Mouse (Mus musculus): ENCODE measurements around the gene Actbl2. TPM values are rescaled to one million over a fixed set of nuclear protein-coding genes. Genes with fewer than 3 reads are reported as not detected.

Actbl2 gene
- polyA plus RNA-seq, 1 experiment from 2014 or later = not detected

DNA sequence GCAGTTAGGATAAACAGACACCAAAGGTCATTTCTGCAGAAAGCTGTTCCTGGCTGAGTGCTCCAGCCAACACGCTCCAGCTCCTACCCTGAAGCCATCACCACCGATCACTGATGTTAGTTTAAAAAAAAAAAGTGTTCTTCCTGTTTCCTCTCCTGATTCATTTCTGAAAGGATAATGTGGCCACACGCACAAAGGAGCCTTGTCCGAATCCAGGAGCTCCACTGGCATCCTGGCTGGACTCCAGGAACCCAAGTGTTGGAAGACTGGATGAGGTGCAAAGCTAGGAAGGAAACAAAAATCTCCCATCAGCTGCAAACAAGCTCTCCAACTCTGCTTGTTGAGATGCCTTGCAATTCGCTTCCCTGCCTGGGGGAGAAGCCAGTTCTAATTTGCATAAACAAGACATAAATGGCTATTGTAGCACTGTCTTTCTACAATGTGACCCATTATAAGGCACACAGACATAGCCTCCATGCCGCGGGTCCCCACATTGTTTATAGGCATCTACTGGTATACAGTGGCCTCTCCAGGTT lies 37.2 kb downstream of the Actbl2 start:
- H3K4me2 ChIP-seq (ENCODE audit: low read depth, low read length, severe bottlenecking) = no peak overlapping the region
- DNase-seq (ENCODE audit: low spot score) (no peak), ATAC-seq (replicated peaks; ENCODE audit: low FRiP score) (no peak)
- H3K4me1 ChIP-seq (replicated peaks; ENCODE audit: control insufficient read depth, insufficient read depth, low read length) = no peaks in the 10 kb centered on the region
- no peaks in the 10 kb centered on the region for H3K36me3 ChIP-seq (ENCODE audit: control insufficient read depth, insufficient read depth, low read length)
- H3K9ac ChIP-seq (ENCODE audit: low read length) = no peak overlapping the region
- no peaks in the 10 kb centered on the region for H3K9me3 ChIP-seq (ENCODE audit: control insufficient read depth, low read length)
- H3K4me3 ChIP-seq (ENCODE audit: low read depth, low read length) = no peak overlapping the region
- H3K27me3 ChIP-seq (ENCODE audit: control insufficient read depth, insufficient read depth, low read length) = no peaks in the 10 kb centered on the region
- 68% methylated on average over 7 of the region's 7 CpGs for WGBS
- H3K27ac ChIP-seq (ENCODE audit: low read depth, low read length) = no peak overlapping the region

DNA sequence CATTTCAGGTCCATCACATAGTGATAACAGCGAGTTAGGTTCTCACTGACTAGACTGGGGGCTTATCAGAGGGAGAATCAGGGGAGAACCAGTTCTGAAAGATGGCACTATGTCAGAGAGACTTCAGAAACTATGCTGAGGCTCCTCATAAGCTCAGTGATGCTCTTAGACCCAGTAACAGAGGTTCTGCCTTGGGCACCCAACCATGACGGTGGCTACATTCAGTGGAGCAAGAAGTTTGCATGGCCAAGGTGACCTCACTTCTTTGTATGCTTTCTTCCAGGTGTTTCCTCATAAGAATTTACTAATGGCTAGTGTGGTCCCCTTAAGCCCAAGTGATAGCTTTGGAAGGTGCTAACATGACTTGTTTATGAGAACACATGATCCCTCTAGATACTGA lies 38.7 kb downstream of the Actbl2 start:
- H3K36me3 ChIP-seq (ENCODE audit: control insufficient read depth, insufficient read depth, low read length) = no peaks in the 10 kb centered on the region
- DNase-seq (ENCODE audit: low spot score) (no peak), ATAC-seq (replicated peaks; ENCODE audit: low FRiP score) (no peak)
- H3K27me3 ChIP-seq (ENCODE audit: control insufficient read depth, insufficient read depth, low read length) = no peaks in the 10 kb centered on the region
- H3K9ac ChIP-seq (ENCODE audit: low read length) = no peak overlapping the region
- H3K4me1 ChIP-seq (replicated peaks; ENCODE audit: control insufficient read depth, insufficient read depth, low read length) = no peaks in the 10 kb centered on the region
- H3K4me3 ChIP-seq (ENCODE audit: low read depth, low read length) = no peak overlapping the region
- WGBS = 90% methylated on average over 2 of the region's 2 CpGs
- H3K4me2 ChIP-seq (ENCODE audit: low read depth, low read length, severe bottlenecking) = no peak overlapping the region
- no peaks in the 10 kb centered on the region for H3K9me3 ChIP-seq (ENCODE audit: control insufficient read depth, low read length)
- H3K27ac ChIP-seq (ENCODE audit: low read depth, low read length) = no peak overlapping the region

DNA sequence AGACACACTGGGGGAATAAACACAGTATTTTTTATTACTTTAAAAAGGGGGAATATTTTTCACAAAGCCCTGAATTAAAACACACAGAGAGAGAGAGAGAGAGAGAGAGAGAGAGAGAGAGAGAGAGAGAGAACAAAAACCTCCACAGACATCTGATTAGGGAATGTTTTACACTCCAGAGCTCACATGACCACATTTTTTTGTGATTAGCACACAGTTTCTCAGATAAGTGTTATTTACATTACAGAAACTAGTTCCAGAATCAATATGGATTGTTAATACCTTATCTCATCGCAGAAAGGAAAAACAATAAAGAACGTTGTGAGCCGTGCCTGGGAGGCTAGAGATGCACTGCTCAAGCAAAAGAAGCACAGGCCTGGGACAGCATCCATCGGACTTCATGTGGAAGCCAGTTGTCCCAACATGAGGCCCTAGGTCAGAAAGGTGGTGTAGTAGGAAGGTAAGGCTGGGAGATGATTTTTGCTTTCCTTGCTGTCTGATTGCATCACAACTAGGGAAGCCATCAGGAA lies 40.2 kb downstream of the Actbl2 start:
- WGBS = 83% methylated on average over 4 of the region's 4 CpGs
- no peaks in the 10 kb centered on the region for H3K9me3 ChIP-seq (ENCODE audit: control insufficient read depth, low read length)
- no peak for ATAC-seq (replicated peaks; ENCODE audit: low FRiP score)

DNA sequence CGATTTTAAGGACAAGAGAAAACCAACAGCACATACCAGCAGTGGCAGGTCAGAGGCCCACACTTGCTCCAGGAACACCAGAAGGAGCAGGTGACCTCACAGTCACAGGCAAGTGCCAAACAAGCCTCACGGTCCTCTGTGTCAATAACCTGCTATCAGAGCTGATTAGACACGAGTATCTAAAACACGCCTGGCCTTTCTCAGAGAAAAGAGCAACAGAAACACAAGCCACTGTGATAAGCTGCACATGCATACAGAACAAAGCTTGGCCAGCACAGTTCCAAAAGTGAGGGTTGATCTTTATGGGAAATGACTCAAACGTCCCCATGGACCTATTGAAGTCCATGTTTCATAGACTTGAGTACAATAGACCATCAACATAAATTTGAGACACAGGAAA lies 41.2 kb downstream of the Actbl2 start:
- Histone ChIP-seq H3K27ac (ENCODE audit: low read depth, low read length) (no peak overlapping the region), H3K36me3 (ENCODE audit: control insufficient read depth, insufficient read depth, low read length) (no peaks in the 10 kb centered on the region), H3K9me3 (ENCODE audit: control insufficient read depth, low read length) (no peaks in the 10 kb centered on the region), H3K27me3 (ENCODE audit: control insufficient read depth, insufficient read depth, low read length) (no peaks in the 10 kb centered on the region), H3K9ac (ENCODE audit: low read length) (no peak overlapping the region), H3K4me2 (ENCODE audit: low read depth, low read length, severe bottlenecking) (no peak overlapping the region), H3K4me1 (replicated peaks; ENCODE audit: control insufficient read depth, insufficient read depth, low read length) (no peaks in the 10 kb centered on the region), H3K4me3 (ENCODE audit: low read depth, low read length) (no peak overlapping the region)
- 81% methylated on average over 5 of the region's 5 CpGs for WGBS
- no peak for DNase-seq (ENCODE audit: low spot score)
- ATAC-seq (replicated peaks; ENCODE audit: low FRiP score) = no peak

More for the DNA sequence above, 40.2 kb downstream of the Actbl2 start:
- Histone ChIP-seq H3K4me3 (ENCODE audit: low read depth, low read length) (no peak overlapping the region), H3K36me3 (ENCODE audit: control insufficient read depth, insufficient read depth, low read length) (no peaks in the 10 kb centered on the region), H3K4me2 (ENCODE audit: low read depth, low read length, severe bottlenecking) (no peak overlapping the region), H3K9ac (ENCODE audit: low read length) (no peak overlapping the region), H3K27me3 (ENCODE audit: control insufficient read depth, insufficient read depth, low read length) (no peaks in the 10 kb centered on the region), H3K27ac (ENCODE audit: low read depth, low read length) (no peak overlapping the region), H3K4me1 (replicated peaks; ENCODE audit: control insufficient read depth, insufficient read depth, low read length) (no peaks in the 10 kb centered on the region)
- DNase-seq (ENCODE audit: low spot score) = no peak

DNA sequence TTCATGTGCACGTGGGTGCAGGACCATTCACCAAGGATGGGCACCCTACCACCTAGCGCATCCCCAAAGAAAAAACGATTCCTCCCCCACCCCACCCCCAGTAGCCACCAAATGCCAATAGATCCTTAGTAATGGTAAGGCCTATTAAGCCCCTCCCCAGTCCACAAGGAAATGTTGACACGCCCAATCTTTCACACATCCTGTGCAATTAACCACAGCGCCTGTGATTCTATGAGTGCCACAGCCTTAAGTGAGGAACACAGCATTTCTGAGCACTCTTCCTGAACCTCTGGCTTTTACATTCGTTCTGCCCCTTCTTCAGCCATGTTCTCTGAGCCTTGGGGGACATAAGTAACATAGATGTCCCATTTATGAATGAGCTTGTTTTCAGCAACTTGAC lies 42.8 kb downstream of the Actbl2 start:
- no peak overlapping the region for H3K4me3 ChIP-seq (ENCODE audit: low read depth, low read length)
- H3K9me3 ChIP-seq (ENCODE audit: control insufficient read depth, low read length) = no peaks in the 10 kb centered on the region
- H3K4me2 ChIP-seq (ENCODE audit: low read depth, low read length, severe bottlenecking) = no peak overlapping the region
- H3K36me3 ChIP-seq (ENCODE audit: control insufficient read depth, insufficient read depth, low read length) = no peaks in the 10 kb centered on the region
- ATAC-seq (replicated peaks; ENCODE audit: low FRiP score) (no peak), DNase-seq (ENCODE audit: low spot score) (no peak)
- H3K27me3 ChIP-seq (ENCODE audit: control insufficient read depth, insufficient read depth, low read length) = no peaks in the 10 kb centered on the region
- H3K4me1 ChIP-seq (replicated peaks; ENCODE audit: control insufficient read depth, insufficient read depth, low read length) = no peaks in the 10 kb centered on the region
- no peak overlapping the region for H3K27ac ChIP-seq (ENCODE audit: low read depth, low read length)
- 88% methylated on average over 6 of the region's 6 CpGs for WGBS
- H3K9ac ChIP-seq (ENCODE audit: low read length) = no peak overlapping the region

DNA sequence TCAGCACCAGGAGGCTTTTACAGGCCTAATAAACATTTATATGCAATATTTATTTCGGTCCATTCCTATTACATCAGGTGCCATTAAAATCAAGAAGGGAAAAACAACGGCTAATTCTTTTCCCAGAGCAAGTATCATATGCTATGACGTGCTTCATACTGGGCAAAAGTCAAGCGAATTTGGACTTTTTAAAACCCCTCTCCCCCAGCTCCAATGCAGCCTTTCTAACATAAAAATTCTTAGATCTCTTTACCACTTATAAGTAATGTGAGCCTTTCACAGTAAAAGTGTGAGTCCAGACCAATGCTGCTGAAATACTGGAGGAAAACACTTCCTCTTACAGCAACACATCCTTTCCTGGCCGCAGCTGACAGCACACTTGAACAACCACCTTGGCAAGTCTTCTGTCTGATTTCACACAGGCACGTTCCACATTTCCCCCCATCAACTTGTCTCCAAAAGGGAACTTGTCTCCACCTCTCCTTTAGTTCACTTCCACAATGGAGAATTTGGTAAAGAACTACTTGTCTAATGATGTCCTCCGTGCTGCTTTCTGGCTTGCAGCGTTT lies 44.4 kb downstream of the Actbl2 start:
- Histone ChIP-seq H3K36me3 (ENCODE audit: control insufficient read depth, insufficient read depth, low read length) (no peaks in the 10 kb centered on the region), H3K27ac (ENCODE audit: low read depth, low read length) (no peak overlapping the region), H3K9me3 (ENCODE audit: control insufficient read depth, low read length) (no peaks in the 10 kb centered on the region), H3K9ac (ENCODE audit: low read length) (no peak overlapping the region), H3K4me2 (ENCODE audit: low read depth, low read length, severe bottlenecking) (no peak overlapping the region), H3K4me1 (replicated peaks; ENCODE audit: control insufficient read depth, insufficient read depth, low read length) (no peaks in the 10 kb centered on the region), H3K27me3 (ENCODE audit: control insufficient read depth, insufficient read depth, low read length) (no peaks in the 10 kb centered on the region), H3K4me3 (ENCODE audit: low read depth, low read length) (no peak overlapping the region)
- ATAC-seq (replicated peaks; ENCODE audit: low FRiP score) = no peak
- WGBS = 92% methylated on average over 8 of the region's 8 CpGs
- no peak for DNase-seq (ENCODE audit: low spot score)

DNA sequence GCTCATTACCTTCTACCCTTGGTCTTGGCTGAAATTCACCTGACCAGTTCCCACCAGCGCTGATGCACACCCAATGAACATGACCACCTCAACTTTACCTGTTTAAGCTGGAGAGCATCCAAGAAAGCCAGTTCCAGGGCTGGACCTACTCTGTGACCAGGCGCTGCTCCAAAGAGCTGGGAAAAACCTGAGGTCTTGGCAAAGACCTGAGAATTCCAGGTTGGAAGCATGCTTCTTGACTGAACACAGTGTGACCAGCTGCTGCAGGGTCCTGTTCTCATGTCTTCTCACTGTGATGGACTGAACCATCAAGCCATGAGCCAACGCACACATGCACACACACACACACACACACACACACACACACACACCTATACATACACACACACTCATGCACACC lies 46.0 kb downstream of the Actbl2 start:
- ATAC-seq (replicated peaks; ENCODE audit: low FRiP score) (no peak), DNase-seq (ENCODE audit: low spot score) (no peak)
- 85% methylated on average over 3 of the region's 3 CpGs for WGBS
- Histone ChIP-seq H3K4me1 (replicated peaks; ENCODE audit: control insufficient read depth, insufficient read depth, low read length) (no peaks in the 10 kb centered on the region), H3K27me3 (ENCODE audit: control insufficient read depth, insufficient read depth, low read length) (no peaks in the 10 kb centered on the region), H3K27ac (ENCODE audit: low read depth, low read length) (no peak overlapping the region), H3K4me2 (ENCODE audit: low read depth, low read length, severe bottlenecking) (no peak overlapping the region), H3K9me3 (ENCODE audit: control insufficient read depth, low read length) (no peaks in the 10 kb centered on the region), H3K9ac (ENCODE audit: low read length) (no peak overlapping the region), H3K4me3 (ENCODE audit: low read depth, low read length) (no peak overlapping the region), H3K36me3 (ENCODE audit: control insufficient read depth, insufficient read depth, low read length) (no peaks in the 10 kb centered on the region)

DNA sequence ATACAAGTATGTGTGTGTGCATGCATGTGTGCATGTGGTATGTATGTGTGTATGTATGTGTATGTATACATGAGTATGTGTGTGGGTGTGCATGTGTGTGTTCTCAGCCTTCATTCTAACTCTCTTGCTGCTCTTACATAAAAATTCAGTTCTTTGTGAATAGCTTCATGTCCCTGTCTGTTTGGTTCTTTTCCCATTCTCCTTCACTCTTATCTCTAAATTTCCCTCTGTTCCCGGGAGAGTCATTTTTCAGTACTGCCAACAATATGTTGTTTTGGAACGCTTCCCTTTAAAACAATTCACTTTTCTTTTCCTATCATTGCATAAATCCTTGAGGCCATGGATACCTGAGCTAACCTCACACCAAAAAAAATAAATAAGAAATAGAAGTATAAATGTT lies 46.6 kb downstream of the Actbl2 start:
- ATAC-seq (replicated peaks; ENCODE audit: low FRiP score) = no peak
- WGBS = 94% methylated on average over 2 of the region's 2 CpGs
- DNase-seq (ENCODE audit: low spot score) = no peak

DNA sequence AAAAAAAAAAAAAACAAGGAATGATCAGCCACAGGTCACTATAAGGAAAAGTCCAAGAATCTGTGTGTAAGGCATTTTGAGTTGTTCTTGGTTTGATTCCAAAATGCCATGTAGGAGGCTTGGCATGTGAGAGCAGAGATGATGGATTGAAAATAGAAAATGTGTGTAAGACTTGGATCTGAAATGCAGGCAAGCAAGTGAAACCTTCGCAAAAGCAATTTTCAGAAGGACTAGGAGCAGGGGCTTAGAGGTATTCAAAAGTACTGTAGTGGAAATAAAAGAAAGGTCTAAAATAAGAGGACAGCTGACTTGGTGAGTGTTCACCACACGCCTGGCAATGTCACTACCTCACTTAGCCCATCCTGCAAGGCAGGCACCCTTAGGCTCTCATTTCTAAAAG lies 49.4 kb downstream of the Actbl2 start:
- Histone ChIP-seq H3K9ac (ENCODE audit: low read length) (no peak overlapping the region), H3K4me3 (ENCODE audit: low read depth, low read length) (no peak overlapping the region), H3K4me1 (replicated peaks; ENCODE audit: control insufficient read depth, insufficient read depth, low read length) (no peaks in the 10 kb centered on the region), H3K9me3 (ENCODE audit: control insufficient read depth, low read length) (no peaks in the 10 kb centered on the region), H3K36me3 (ENCODE audit: control insufficient read depth, insufficient read depth, low read length) (no peaks in the 10 kb centered on the region), H3K4me2 (ENCODE audit: low read depth, low read length, severe bottlenecking) (no peak overlapping the region), H3K27ac (ENCODE audit: low read depth, low read length) (no peak overlapping the region), H3K27me3 (ENCODE audit: control insufficient read depth, insufficient read depth, low read length) (no peaks in the 10 kb centered on the region)
- DNase-seq (ENCODE audit: low spot score) (no peak), ATAC-seq (replicated peaks; ENCODE audit: low FRiP score) (no peak)
- WGBS = 82% methylated on average over 2 of the region's 2 CpGs

More for the DNA sequence above, 46.6 kb downstream of the Actbl2 start:
- Histone ChIP-seq H3K4me2 (ENCODE audit: low read depth, low read length, severe bottlenecking) (no peak overlapping the region), H3K9me3 (ENCODE audit: control insufficient read depth, low read length) (no peaks in the 10 kb centered on the region), H3K4me1 (replicated peaks; ENCODE audit: control insufficient read depth, insufficient read depth, low read length) (no peaks in the 10 kb centered on the region), H3K36me3 (ENCODE audit: control insufficient read depth, insufficient read depth, low read length) (no peaks in the 10 kb centered on the region), H3K27me3 (ENCODE audit: control insufficient read depth, insufficient read depth, low read length) (no peaks in the 10 kb centered on the region), H3K27ac (ENCODE audit: low read depth, low read length) (no peak overlapping the region), H3K4me3 (ENCODE audit: low read depth, low read length) (no peak overlapping the region), H3K9ac (ENCODE audit: low read length) (no peak overlapping the region)
